Mouse (Mus musculus): ENCODE measurements at regions not wholly inside any gene's neighbourhood (a gene's known extent, or its start where the extent isn't known, plus 50 kb on each side); places are given as distances from the start of the nearest gene placed in this dataset.

DNA sequence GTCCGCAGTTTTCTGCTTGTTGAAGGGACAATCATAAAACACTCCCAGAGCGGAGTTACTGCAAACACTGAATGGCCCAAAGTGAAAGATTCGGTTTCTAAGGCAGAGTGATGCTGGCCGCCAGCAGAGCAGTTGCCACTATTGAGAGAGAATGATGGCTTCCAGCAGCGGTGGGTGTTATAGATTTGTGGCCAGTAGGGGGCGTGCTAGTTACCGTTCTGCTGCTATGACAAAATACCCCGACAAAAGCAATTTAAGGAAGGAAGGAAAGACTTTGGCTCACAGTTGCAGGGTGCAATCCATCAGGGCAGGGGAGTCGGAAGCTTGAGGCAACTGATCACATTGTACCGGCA lies 114.8 kb upstream of the Ccnd2 start:
- TF ChIP-seq POLR2A (IDR thresholded peaks at IDR 0.05; ENCODE audit: borderline replicate concordance, extremely low read depth, insufficient read depth, insufficient read length, poor library complexity, severe bottlenecking) (no peak), CTCF (IDR thresholded peaks at IDR 0.05; ENCODE audit: borderline replicate concordance, extremely low read depth, insufficient read depth, insufficient read length) (peak; percentile 48; the same call in 1 of the 2 replicates)
